Mouse (Mus musculus): ENCODE measurements around the gene Cacna1a. TPM values are rescaled to one million over a fixed set of nuclear protein-coding genes. Genes with fewer than 3 reads are reported as not detected.

The Cacna1a gene
- polyA plus RNA-seq, 1 experiment: 10.5 TPM

GRCm38 (mm10) chr8:84564042-84564441 is 175.8 kb downstream of the Cacna1a start:
- Histone ChIP-seq H3K36me3 (ENCODE audit: control insufficient read depth, insufficient read depth, low read length) (no peaks in the 10 kb centered on the region), H3K27me3 (ENCODE audit: control insufficient read depth, insufficient read depth, low read length) (peaks cover 2% of the 10 kb centered on the region; the same call in 1 of the 2 replicates), H3K4me1 (replicated peaks; ENCODE audit: control insufficient read depth, insufficient read depth, low read length) (peaks cover 15% of the 10 kb centered on the region), H3K4me3 (ENCODE audit: control insufficient read depth, insufficient read depth, low read length) (no peak overlapping the region), H3K27ac (ENCODE audit: control insufficient read depth, insufficient read depth, low read length) (no peak overlapping the region)
- WGBS: 92% methylated on average over 1 of the region's 1 CpGs
- TF ChIP-seq POLR2A (IDR thresholded peaks at IDR 0.05; ENCODE audit: control insufficient read depth, extremely low read depth, insufficient read depth, low read length, poor library complexity) (no peak), CTCF (IDR thresholded peaks at IDR 0.05; ENCODE audit: borderline replicate concordance, control insufficient read depth, extremely low read depth, insufficient read depth, low read length, poor library complexity) (no peak)
- DNase-seq: no peak

DNA sequence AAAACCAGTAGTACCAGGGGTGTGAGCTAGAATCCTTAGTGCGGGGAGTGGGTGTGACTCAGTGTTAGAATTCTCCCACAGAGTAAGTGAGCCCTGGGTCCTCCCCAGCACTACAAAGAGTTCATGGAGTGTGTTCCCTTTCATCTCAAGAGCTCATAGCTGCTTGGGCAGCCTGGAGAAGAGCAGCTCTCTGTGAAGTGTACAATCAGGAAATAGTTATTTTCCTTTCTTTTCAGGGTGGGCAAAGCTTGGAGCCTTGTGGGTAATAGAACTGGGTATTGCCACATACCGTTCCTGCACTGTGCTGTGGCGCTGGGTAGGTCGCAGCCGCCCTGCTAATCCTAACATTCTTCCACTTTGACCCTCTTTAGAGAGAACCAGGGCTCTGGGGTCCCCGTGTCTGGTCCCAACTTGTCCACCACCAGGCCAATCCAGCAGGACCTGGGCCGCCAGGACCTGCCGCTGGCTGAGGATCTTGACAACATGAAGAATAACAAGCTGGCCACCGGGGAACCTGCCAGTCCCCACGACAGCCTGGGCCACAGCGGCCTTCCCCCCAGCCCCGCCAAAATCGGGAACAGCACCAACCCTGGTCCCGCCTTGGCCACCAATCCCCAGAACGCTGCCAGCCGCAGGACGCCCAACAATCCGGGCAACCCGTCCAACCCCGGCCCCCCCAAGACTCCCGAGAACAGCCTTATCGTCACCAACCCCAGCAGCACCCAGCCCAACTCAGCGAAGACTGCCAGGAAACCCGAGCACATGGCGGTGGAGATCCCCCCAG is 177.5 kb downstream of the Cacna1a start:
- H3K27me3 ChIP-seq (ENCODE audit: control insufficient read depth, insufficient read depth, low read length): peaks cover 2% of the 10 kb centered on the region; the same call in 1 of the 2 replicates
- H3K4me3 ChIP-seq (ENCODE audit: control insufficient read depth, insufficient read depth, low read length): no peak overlapping the region
- TF ChIP-seq POLR2A (IDR thresholded peaks at IDR 0.05; ENCODE audit: control insufficient read depth, extremely low read depth, insufficient read depth, low read length, poor library complexity): no peak
- no peak for TF ChIP-seq CTCF (IDR thresholded peaks at IDR 0.05; ENCODE audit: borderline replicate concordance, control insufficient read depth, extremely low read depth, insufficient read depth, low read length, poor library complexity)
- DNase-seq: no peak
- peaks cover 9% of the 10 kb centered on the region for H3K4me1 ChIP-seq (replicated peaks; ENCODE audit: control insufficient read depth, insufficient read depth, low read length)
- 61% methylated on average over 25 of the region's 25 CpGs for WGBS
- no peaks in the 10 kb centered on the region for H3K36me3 ChIP-seq (ENCODE audit: control insufficient read depth, insufficient read depth, low read length)
- H3K27ac ChIP-seq (ENCODE audit: control insufficient read depth, insufficient read depth, low read length): no peak overlapping the region

DNA sequence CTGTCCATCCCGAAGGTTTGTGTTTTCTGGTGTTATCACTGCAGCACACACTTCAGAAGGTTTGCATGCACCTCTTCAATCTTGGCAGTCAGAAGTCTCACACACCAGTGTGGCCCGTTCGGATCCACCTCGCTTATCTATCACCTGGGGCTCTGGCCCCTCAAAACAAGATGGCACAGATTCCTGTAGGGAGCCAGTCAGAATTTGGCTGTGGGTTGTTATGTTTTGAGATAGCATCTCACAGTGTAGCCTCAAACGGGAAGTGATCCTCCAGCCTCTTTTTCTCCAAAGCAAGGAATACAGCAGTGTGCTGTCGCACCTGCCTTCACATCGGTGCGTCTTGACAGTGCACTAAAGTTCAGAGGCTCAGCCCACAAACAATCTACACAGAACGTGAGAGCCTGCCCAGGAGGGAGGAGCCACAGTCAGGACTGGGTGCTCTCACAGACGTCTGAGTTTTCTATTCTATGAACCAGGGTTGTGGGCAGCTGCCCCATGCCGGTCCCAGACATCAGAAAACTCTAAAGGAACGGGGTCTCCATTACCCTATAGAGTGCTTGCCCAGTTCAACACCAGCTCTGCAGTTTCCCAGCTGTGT is 178.7 kb downstream of the Cacna1a start:
- Histone ChIP-seq H3K27me3 (ENCODE audit: control insufficient read depth, insufficient read depth, low read length) (no peaks in the 10 kb centered on the region; the same call in 1 of the 2 replicates), H3K4me3 (ENCODE audit: control insufficient read depth, insufficient read depth, low read length) (no peak overlapping the region), H3K4me1 (replicated peaks; ENCODE audit: control insufficient read depth, insufficient read depth, low read length) (peaks cover 9% of the 10 kb centered on the region), H3K27ac (ENCODE audit: control insufficient read depth, insufficient read depth, low read length) (no peak overlapping the region), H3K36me3 (ENCODE audit: control insufficient read depth, insufficient read depth, low read length) (no peaks in the 10 kb centered on the region)
- DNase-seq: no peak
- WGBS: 29% methylated on average over 12 of the region's 12 CpGs
- TF ChIP-seq CTCF (IDR thresholded peaks at IDR 0.05; ENCODE audit: borderline replicate concordance, control insufficient read depth, extremely low read depth, insufficient read depth, low read length, poor library complexity) (no peak), POLR2A (IDR thresholded peaks at IDR 0.05; ENCODE audit: control insufficient read depth, extremely low read depth, insufficient read depth, low read length, poor library complexity) (no peak)

DNA sequence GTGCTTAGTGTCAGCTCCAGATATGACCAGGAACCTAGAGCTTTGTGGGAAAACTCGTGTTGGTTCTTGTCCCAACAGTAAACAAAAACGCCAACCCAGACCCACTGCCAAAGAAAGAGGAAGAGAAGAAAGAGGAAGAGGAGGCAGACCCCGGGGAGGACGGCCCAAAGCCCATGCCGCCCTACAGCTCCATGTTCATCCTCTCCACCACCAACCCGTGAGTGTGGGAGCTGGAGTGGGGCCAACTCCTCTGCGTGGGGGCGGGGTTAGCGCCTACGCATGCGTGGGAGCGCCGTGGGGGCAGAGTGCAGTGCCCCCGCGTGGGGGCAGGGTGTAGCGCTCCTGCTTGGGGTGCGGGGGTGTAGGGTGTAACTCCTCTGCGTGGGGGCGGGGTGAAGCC is 179.3 kb downstream of the Cacna1a start:
- Histone ChIP-seq H3K27ac (ENCODE audit: control insufficient read depth, insufficient read depth, low read length) (no peak overlapping the region), H3K4me3 (ENCODE audit: control insufficient read depth, insufficient read depth, low read length) (no peak overlapping the region), H3K36me3 (ENCODE audit: control insufficient read depth, insufficient read depth, low read length) (no peaks in the 10 kb centered on the region), H3K27me3 (ENCODE audit: control insufficient read depth, insufficient read depth, low read length) (no peaks in the 10 kb centered on the region; the same call in 1 of the 2 replicates), H3K4me1 (replicated peaks; ENCODE audit: control insufficient read depth, insufficient read depth, low read length) (peaks cover 9% of the 10 kb centered on the region)
- peak; percentile 58 for DNase-seq
- WGBS: 19% methylated on average over 19 of the region's 19 CpGs
- TF ChIP-seq CTCF (IDR thresholded peaks at IDR 0.05; ENCODE audit: borderline replicate concordance, control insufficient read depth, extremely low read depth, insufficient read depth, low read length, poor library complexity) (peak; percentile 63; the same call in 1 of the 2 replicates), POLR2A (IDR thresholded peaks at IDR 0.05; ENCODE audit: control insufficient read depth, extremely low read depth, insufficient read depth, low read length, poor library complexity) (no peak)

DNA sequence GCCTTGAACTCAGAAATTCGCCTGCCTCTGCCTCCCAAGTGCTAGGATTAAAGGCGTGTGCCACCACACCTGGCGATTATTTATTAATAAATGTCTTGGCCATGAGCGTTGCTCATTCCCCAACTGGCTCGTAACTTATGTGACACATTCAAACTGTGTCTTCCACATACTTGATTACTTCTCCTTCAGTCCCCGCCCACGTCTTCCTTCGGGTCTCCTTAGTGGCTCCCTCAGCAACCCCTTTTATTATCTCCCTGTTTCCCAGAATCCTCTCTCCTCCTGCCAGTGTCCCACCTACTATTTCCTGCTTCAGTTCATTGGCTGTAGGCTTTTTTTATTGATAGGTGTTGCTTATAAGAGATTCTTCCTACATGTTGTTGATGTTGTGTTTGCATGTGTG is 180.5 kb downstream of the Cacna1a start:
- H3K27ac ChIP-seq (ENCODE audit: control insufficient read depth, insufficient read depth, low read length): no peak overlapping the region
- DNase-seq: no peak
- no peak overlapping the region for H3K4me3 ChIP-seq (ENCODE audit: control insufficient read depth, insufficient read depth, low read length)
- H3K4me1 ChIP-seq (replicated peaks; ENCODE audit: control insufficient read depth, insufficient read depth, low read length): peaks cover 9% of the 10 kb centered on the region
- no peak for TF ChIP-seq CTCF (IDR thresholded peaks at IDR 0.05; ENCODE audit: borderline replicate concordance, control insufficient read depth, extremely low read depth, insufficient read depth, low read length, poor library complexity)
- TF ChIP-seq POLR2A (IDR thresholded peaks at IDR 0.05; ENCODE audit: control insufficient read depth, extremely low read depth, insufficient read depth, low read length, poor library complexity): no peak
- no peaks in the 10 kb centered on the region; the same call in 1 of the 2 replicates for H3K27me3 ChIP-seq (ENCODE audit: control insufficient read depth, insufficient read depth, low read length)
- 80% methylated on average over 8 of the region's 8 CpGs for WGBS
- H3K36me3 ChIP-seq (ENCODE audit: control insufficient read depth, insufficient read depth, low read length): no peaks in the 10 kb centered on the region

DNA sequence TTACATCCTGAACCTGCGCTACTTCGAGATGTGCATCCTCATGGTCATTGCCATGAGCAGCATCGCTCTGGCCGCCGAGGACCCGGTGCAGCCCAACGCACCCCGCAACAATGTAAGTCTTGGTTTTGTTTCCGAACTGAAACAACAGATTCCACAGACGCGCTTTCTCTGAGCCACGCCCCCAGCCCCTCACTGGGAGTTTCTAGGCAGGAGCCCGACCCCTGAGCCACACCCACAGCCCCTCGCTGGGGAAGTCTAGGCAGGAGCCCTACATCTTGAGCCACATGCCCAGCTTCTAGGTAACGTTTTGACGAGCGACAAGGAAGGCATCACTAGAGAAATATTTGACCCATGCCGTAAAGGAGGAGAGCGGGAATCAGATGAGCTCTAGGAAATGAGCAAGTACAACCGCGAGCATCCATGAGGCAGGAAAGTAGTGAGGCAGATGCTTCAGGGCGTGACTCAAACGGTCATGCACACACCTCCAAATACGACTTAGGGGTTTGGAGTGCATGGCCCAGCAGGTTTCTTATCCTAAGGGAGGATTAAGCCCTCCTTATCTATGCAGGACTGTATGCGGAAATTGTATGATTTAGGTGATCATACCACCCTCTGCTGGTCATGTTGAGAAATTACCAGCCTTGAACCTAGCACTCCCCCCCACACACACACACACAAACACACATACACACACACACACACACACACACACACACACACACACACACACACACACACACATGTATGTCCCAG is 181.9 kb downstream of the Cacna1a start:
- Histone ChIP-seq H3K27me3 (ENCODE audit: control insufficient read depth, insufficient read depth, low read length) (no peaks in the 10 kb centered on the region; the same call in 1 of the 2 replicates), H3K27ac (ENCODE audit: control insufficient read depth, insufficient read depth, low read length) (no peak overlapping the region), H3K4me3 (ENCODE audit: control insufficient read depth, insufficient read depth, low read length) (no peak overlapping the region), H3K4me1 (replicated peaks; ENCODE audit: control insufficient read depth, insufficient read depth, low read length) (peaks cover 9% of the 10 kb centered on the region), H3K36me3 (ENCODE audit: control insufficient read depth, insufficient read depth, low read length) (no peaks in the 10 kb centered on the region)
- DNase-seq: no peak
- TF ChIP-seq CTCF (IDR thresholded peaks at IDR 0.05; ENCODE audit: borderline replicate concordance, control insufficient read depth, extremely low read depth, insufficient read depth, low read length, poor library complexity) (no peak), POLR2A (IDR thresholded peaks at IDR 0.05; ENCODE audit: control insufficient read depth, extremely low read depth, insufficient read depth, low read length, poor library complexity) (no peak)
- 52% methylated on average over 25 of the region's 25 CpGs for WGBS
